Mouse (Mus musculus) spleen, postnatal 36 days (tissue): ENCODE measurements around the gene Hoxd11.
A peak's percentile ranks its signal among the peaks of the same experiment; 100 is the strongest.

ENCODE experiments used
- DNase-seq, 2 experiments: peaks; one replicate each; pipeline ENCODE4 v3.0.0; 2022; ENCODE audit warnings: low spot score in 2 of 2, mixed read lengths in 1 of 2

Hoxd11 gene

GRCm38 (mm10) chr2:74663291-74663925 lies 15.9 kb upstream of the Hoxd11 start:
- DNase-seq: no peak

- no peak for DNase-seq
Measured at GRCm38 (mm10) chr2:74666411-74666810, 12.9 kb upstream of the Hoxd11 start.

GRCm38 (mm10) chr2:74667191-74667841 lies 12.0 kb upstream of the Hoxd11 start:
- no peak for DNase-seq

- DNase-seq: no peak
Measured at GRCm38 (mm10) chr2:74667842-74668357, 11.5 kb upstream of the Hoxd11 start, which contains the start of gene Hoxd13. Gene Hoxd13 (plus strand): TSS chr2:74668310.

- no peak for DNase-seq
Measured at GRCm38 (mm10) chr2:74668370-74669229, 10.8 kb upstream of the Hoxd11 start.

GRCm38 (mm10) chr2:74669230-74669578 lies 10.2 kb upstream of the Hoxd11 start:
- DNase-seq: no peak

GRCm38 (mm10) chr2:74669650-74670235 lies 9.6 kb upstream of the Hoxd11 start:
- no peak for DNase-seq

- DNase-seq: no peak
Measured at GRCm38 (mm10) chr2:74670632-74671188, 8.6 kb upstream of the Hoxd11 start.

GRCm38 (mm10) chr2:74671847-74672246 lies 7.5 kb upstream of the Hoxd11 start:
- DNase-seq: no peak

GRCm38 (mm10) chr2:74672481-74673362 lies 6.6 kb upstream of the Hoxd11 start:
- DNase-seq: peak in 1 of 2 experiments; percentile 13

GRCm38 (mm10) chr2:74673835-74674425 lies 5.4 kb upstream of the Hoxd11 start:
- no peak for DNase-seq

- no peak for DNase-seq
Measured at GRCm38 (mm10) chr2:74674881-74675665, 4.3 kb upstream of the Hoxd11 start, which contains the start of gene Hoxd12. Gene Hoxd12 (plus strand): TSS chr2:74675013.

- DNase-seq: no peak
Measured at GRCm38 (mm10) chr2:74675666-74676282, 3.6 kb upstream of the Hoxd11 start.

- DNase-seq: no peak
Measured at GRCm38 (mm10) chr2:74676376-74677052, 2.8 kb upstream of the Hoxd11 start.

GRCm38 (mm10) chr2:74677106-74677505 lies 2.3 kb upstream of the Hoxd11 start:
- DNase-seq: no peak

GRCm38 (mm10) chr2:74679596-74679971 lies 227 bp downstream of the Hoxd11 start:
- no peak for DNase-seq

- DNase-seq: no peak
Measured at GRCm38 (mm10) chr2:74679980-74680379, 623 bp downstream of the Hoxd11 start.
